Mouse (Mus musculus): ENCODE measurements around the gene Thsd7b. TPM values are rescaled to one million over a fixed set of nuclear protein-coding genes. Genes with fewer than 3 reads are reported as not detected.
A peak's percentile ranks its signal among the peaks of the same experiment; 100 is the strongest.

Gene Thsd7b
- polyA plus RNA-seq, 1 experiment from 2014 or later, result 0.77 TPM

GRCm38 (mm10) chr1:129386479-129386878, 113.4 kb downstream of the Thsd7b start:
- Histone ChIP-seq H3K4me2 (no peak overlapping the region), H3K9ac (no peak overlapping the region), H3K27ac (no peak overlapping the region), H3K9me3 (replicated peaks) (no peaks in the 10 kb centered on the region), H3K36me3 (no peaks in the 10 kb centered on the region), H3K27me3 (no peaks in the 10 kb centered on the region), H3K4me1 (no peaks in the 10 kb centered on the region), H3K4me3 (replicated peaks) (no peak overlapping the region)
- ATAC-seq (replicated peaks; ENCODE audit: low FRiP score), result 0 out of 2 replicates have a peak, but pooled peaks have one; percentile 36

GRCm38 (mm10) chr1:129411584-129411983, 138.5 kb downstream of the Thsd7b start:
- Histone ChIP-seq H3K9ac (no peak overlapping the region), H3K9me3 (replicated peaks) (no peaks in the 10 kb centered on the region), H3K27me3 (no peaks in the 10 kb centered on the region), H3K4me1 (no peaks in the 10 kb centered on the region), H3K27ac (no peak overlapping the region), H3K4me3 (replicated peaks) (no peak overlapping the region), H3K36me3 (no peaks in the 10 kb centered on the region), H3K4me2 (no peak overlapping the region)
- WGBS, result 90% methylated on average over 1 of the region's 1 CpGs
- no peak for ATAC-seq (replicated peaks; ENCODE audit: low FRiP score)

- no peaks in the 10 kb centered on the region for H3K4me1 ChIP-seq
- H3K9ac ChIP-seq, result no peak overlapping the region
- H3K27ac ChIP-seq, result no peak overlapping the region
- no peak overlapping the region for H3K4me2 ChIP-seq
- no peak overlapping the region for H3K4me3 ChIP-seq (replicated peaks)
- no peaks in the 10 kb centered on the region for H3K27me3 ChIP-seq
- no peaks in the 10 kb centered on the region for H3K36me3 ChIP-seq
- no peaks in the 10 kb centered on the region for H3K9me3 ChIP-seq (replicated peaks)
- no peak for ATAC-seq (replicated peaks; ENCODE audit: low FRiP score)
Measured at GRCm38 (mm10) chr1:129421581-129421980, 148.5 kb downstream of the Thsd7b start.

- WGBS, result 76% methylated on average over 2 of the region's 2 CpGs
- Histone ChIP-seq H3K27ac (no peak overlapping the region), H3K27me3 (no peaks in the 10 kb centered on the region), H3K4me1 (no peaks in the 10 kb centered on the region), H3K4me3 (replicated peaks) (no peak overlapping the region), H3K4me2 (no peak overlapping the region), H3K9ac (no peak overlapping the region), H3K9me3 (replicated peaks) (no peaks in the 10 kb centered on the region), H3K36me3 (no peaks in the 10 kb centered on the region)
- ATAC-seq (replicated peaks; ENCODE audit: low FRiP score), result no peak
Measured at GRCm38 (mm10) chr1:129464414-129464813, 191.3 kb downstream of the Thsd7b start.

GRCm38 (mm10) chr1:129473504-129473903, 200.4 kb downstream of the Thsd7b start:
- Histone ChIP-seq H3K9ac (no peak overlapping the region), H3K4me3 (replicated peaks) (no peak overlapping the region), H3K9me3 (replicated peaks) (no peaks in the 10 kb centered on the region), H3K4me2 (no peak overlapping the region), H3K27me3 (no peaks in the 10 kb centered on the region), H3K36me3 (no peaks in the 10 kb centered on the region), H3K27ac (no peak overlapping the region), H3K4me1 (no peaks in the 10 kb centered on the region)
- ATAC-seq (replicated peaks; ENCODE audit: low FRiP score), result no peak
- WGBS, result 55% methylated on average over 7 of the region's 7 CpGs

GRCm38 (mm10) chr1:129484266-129485031, 211.3 kb downstream of the Thsd7b start:
- Histone ChIP-seq H3K4me1 (no peaks in the 10 kb centered on the region), H3K36me3 (no peaks in the 10 kb centered on the region), H3K4me3 (replicated peaks) (no peak overlapping the region), H3K9ac (no peak overlapping the region), H3K4me2 (no peak overlapping the region), H3K9me3 (replicated peaks) (no peaks in the 10 kb centered on the region), H3K27me3 (no peaks in the 10 kb centered on the region), H3K27ac (no peak overlapping the region)
- WGBS, result 76% methylated on average over 5 of the region's 5 CpGs
- no peak for ATAC-seq (replicated peaks; ENCODE audit: low FRiP score)

- ATAC-seq (replicated peaks; ENCODE audit: low FRiP score), result no peak
- 85% methylated on average over 3 of the region's 3 CpGs for WGBS
- no peak overlapping the region for H3K4me2 ChIP-seq
Measured at GRCm38 (mm10) chr1:129491136-129491535, 218.0 kb downstream of the Thsd7b start.

GRCm38 (mm10) chr1:129493929-129494328, 220.8 kb downstream of the Thsd7b start:
- H3K4me2 ChIP-seq, result no peak overlapping the region
- H3K4me3 ChIP-seq (replicated peaks), result no peak overlapping the region
- no peaks in the 10 kb centered on the region for H3K36me3 ChIP-seq
- no peak overlapping the region for H3K27ac ChIP-seq
- H3K9me3 ChIP-seq (replicated peaks), result no peaks in the 10 kb centered on the region
- no peaks in the 10 kb centered on the region for H3K4me1 ChIP-seq
- ATAC-seq (replicated peaks; ENCODE audit: low FRiP score), result no peak
- no peaks in the 10 kb centered on the region for H3K27me3 ChIP-seq
- H3K9ac ChIP-seq, result no peak overlapping the region
- WGBS, result 89% methylated on average over 1 of the region's 1 CpGs

More at GRCm38 (mm10) chr1:129491136-129491535, 218.0 kb downstream of the Thsd7b start:
- Histone ChIP-seq H3K9me3 (replicated peaks) (no peaks in the 10 kb centered on the region), H3K27ac (no peak overlapping the region), H3K27me3 (no peaks in the 10 kb centered on the region), H3K9ac (no peak overlapping the region), H3K4me3 (replicated peaks) (no peak overlapping the region), H3K36me3 (no peaks in the 10 kb centered on the region), H3K4me1 (no peaks in the 10 kb centered on the region)

GRCm38 (mm10) chr1:129501707-129502106, 228.6 kb downstream of the Thsd7b start:
- Histone ChIP-seq H3K4me1 (no peaks in the 10 kb centered on the region), H3K27ac (no peak overlapping the region), H3K4me2 (no peak overlapping the region), H3K36me3 (no peaks in the 10 kb centered on the region), H3K27me3 (no peaks in the 10 kb centered on the region), H3K9me3 (replicated peaks) (no peaks in the 10 kb centered on the region), H3K9ac (no peak overlapping the region), H3K4me3 (replicated peaks) (no peak overlapping the region)
- ATAC-seq (replicated peaks; ENCODE audit: low FRiP score), result no peak
- 69% methylated on average over 3 of the region's 3 CpGs for WGBS

- Histone ChIP-seq H3K27me3 (no peaks in the 10 kb centered on the region), H3K9me3 (replicated peaks) (no peaks in the 10 kb centered on the region), H3K27ac (no peak overlapping the region), H3K4me1 (no peaks in the 10 kb centered on the region), H3K36me3 (no peaks in the 10 kb centered on the region), H3K4me3 (replicated peaks) (no peak overlapping the region), H3K9ac (no peak overlapping the region), H3K4me2 (no peak overlapping the region)
- ATAC-seq (replicated peaks; ENCODE audit: low FRiP score), result no peak
- 90% methylated on average over 1 of the region's 1 CpGs for WGBS
Measured at GRCm38 (mm10) chr1:129516379-129516778, 243.3 kb downstream of the Thsd7b start.

- H3K9me3 ChIP-seq (replicated peaks), result no peaks in the 10 kb centered on the region
- H3K27ac ChIP-seq, result no peak overlapping the region
- H3K36me3 ChIP-seq, result no peaks in the 10 kb centered on the region
- 88% methylated on average over 5 of the region's 5 CpGs for WGBS
- no peak overlapping the region for H3K9ac ChIP-seq
- no peaks in the 10 kb centered on the region for H3K27me3 ChIP-seq
- H3K4me2 ChIP-seq, result no peak overlapping the region
- no peak for ATAC-seq (replicated peaks; ENCODE audit: low FRiP score)
- H3K4me1 ChIP-seq, result no peaks in the 10 kb centered on the region
- no peak overlapping the region for H3K4me3 ChIP-seq (replicated peaks)
Measured at GRCm38 (mm10) chr1:129519751-129520150, 246.6 kb downstream of the Thsd7b start.

GRCm38 (mm10) chr1:129526967-129527366, 253.9 kb downstream of the Thsd7b start:
- no peaks in the 10 kb centered on the region for H3K27me3 ChIP-seq
- H3K36me3 ChIP-seq, result no peaks in the 10 kb centered on the region
- no peak overlapping the region for H3K27ac ChIP-seq
- ATAC-seq (replicated peaks; ENCODE audit: low FRiP score), result no peak
- WGBS, result 83% methylated on average over 2 of the region's 2 CpGs
- H3K9ac ChIP-seq, result no peak overlapping the region
- no peaks in the 10 kb centered on the region for H3K9me3 ChIP-seq (replicated peaks)
- H3K4me3 ChIP-seq (replicated peaks), result no peak overlapping the region
- no peaks in the 10 kb centered on the region for H3K4me1 ChIP-seq
- H3K4me2 ChIP-seq, result no peak overlapping the region

GRCm38 (mm10) chr1:129532206-129532605, 259.1 kb downstream of the Thsd7b start:
- no peak for ATAC-seq (replicated peaks; ENCODE audit: low FRiP score)
- no peak overlapping the region for H3K27ac ChIP-seq
- WGBS, result 93% methylated on average over 3 of the region's 3 CpGs

More at GRCm38 (mm10) chr1:129532206-129532605, 259.1 kb downstream of the Thsd7b start:
- Histone ChIP-seq H3K36me3 (no peaks in the 10 kb centered on the region), H3K4me1 (no peaks in the 10 kb centered on the region), H3K9me3 (replicated peaks) (no peaks in the 10 kb centered on the region), H3K27me3 (no peaks in the 10 kb centered on the region), H3K9ac (no peak overlapping the region), H3K4me3 (replicated peaks) (no peak overlapping the region), H3K4me2 (no peak overlapping the region)
